Mouse (Mus musculus): ENCODE results near the gene Cfap45.

GRCm38 (mm10) chr1:172496030-172496429 lies 24.6 kb upstream of the Cfap45 start:
- TF ChIP-seq CTCF (conservative IDR thresholded peaks at IDR 0.05; ENCODE audit: insufficient read depth, insufficient read length, low read depth, low read length) = no peak
- no peak for TF ChIP-seq POLR2A (IDR thresholded peaks at IDR 0.05; ENCODE audit: low read depth, low read length)

Data from kidney, adult 2 months (tissue).